In genomic region chr13:37509352-37509851, GRCm38 (mm10) we compare ENCODE assay signal across 8 mouse cellular contexts.
DNase-seq lines count a peak whose midpoint lies in the region; ATAC-seq lines count a peak whose summit lies in the region.

No protein-coding gene starts in this region.

- H3K27ac ChIP-seq in limb, embryonic 11.5 days (replicated peaks; ENCODE audit: low read depth, low read length), result no peak overlapping the region

- peak; percentile 16 to 38 for DNase-seq in spleen, postnatal 36 days (ENCODE audit: low spot score in 2 of 2)
- DNase-seq in spleen, adult 12 weeks (ENCODE audit: low spot score), result no peak
- peak; percentile 57 to 66 for DNase-seq in heart, adult 9 months (ENCODE audit: low spot score in 2 of 2)
- DNase-seq in limb, embryonic 11.5 days (ENCODE audit: low spot score), result no peak
- peak; percentile 65 for DNase-seq in mesoderm, embryonic 11.5 days (ENCODE audit: low read depth, low spot score)
- no peak for DNase-seq in right cerebral cortex, postnatal 25 days
- DNase-seq in left cerebral cortex, adult 11 months (ENCODE audit: low spot score), result no peak
- DNase-seq in gastrocnemius, postnatal 25 days, result no peak

- WGBS in limb, embryonic 11.5 days, result 33% methylated on average over 10 of the region's 12 CpGs

- no peak overlapping the region for H3K4me2 ChIP-seq in limb, embryonic 11.5 days (ENCODE audit: low read depth, severe bottlenecking)

- no peaks in the 10 kb centered on the region for H3K36me3 ChIP-seq in limb, embryonic 11.5 days (ENCODE audit: control insufficient read depth, insufficient read depth, low read length)

- no peak overlapping the region for H3K4me3 ChIP-seq in limb, embryonic 11.5 days (ENCODE audit: low read depth, low read length)

- H3K9me3 ChIP-seq in limb, embryonic 11.5 days (ENCODE audit: control insufficient read depth, low read length), result no peaks in the 10 kb centered on the region

- 0 out of 2 replicates have a peak, but pooled peaks have one; percentile 29 for ATAC-seq in limb, embryonic 11.5 days (ENCODE audit: insufficient number of reproducible peaks, low FRiP score, low TSS enrichment, low read depth)

- H3K27me3 ChIP-seq in limb, embryonic 11.5 days (ENCODE audit: control insufficient read depth, insufficient read depth, low read length), result no peaks in the 10 kb centered on the region

- peaks cover 15% of the 10 kb centered on the region for H3K4me1 ChIP-seq in limb, embryonic 11.5 days (ENCODE audit: control insufficient read depth, insufficient read depth, low read length)

- H3K9ac ChIP-seq in limb, embryonic 11.5 days (ENCODE audit: low read length), result no peak overlapping the region

Comparison
In these comparisons a context has a peak if more than half of its experiments do, and no peak if none do; other contexts are left out.
1. DNase-seq: peak in spleen, postnatal 36 days (2 of 2), heart, adult 9 months (2 of 2) and mesoderm, embryonic 11.5 days (single experiment); none in spleen, adult 12 weeks (single experiment), limb, embryonic 11.5 days (single experiment), right cerebral cortex, postnatal 25 days (single experiment), left cerebral cortex, adult 11 months (single experiment) and gastrocnemius, postnatal 25 days (single experiment).